Mouse (Mus musculus): Measurements from ENCODE around the gene Gdpd3. TPM values are rescaled to one million over a fixed set of nuclear protein-coding genes. Genes with fewer than 3 reads are reported as not detected.

Gene Gdpd3
- total and polyA plus RNA-seq, 2 experiments from 2014 or later: 0.97 to 2.5 TPM

GRCm38 (mm10) chr7:126803181-126803580, 37.0 kb downstream of the Gdpd3 start:
- H3K4me1 ChIP-seq (ENCODE audit: insufficient read depth): peaks cover 3% of the 10 kb centered on the region
- H3K36me3 ChIP-seq (ENCODE audit: insufficient read depth): peaks cover 8% of the 10 kb centered on the region; the same call in 1 of the 2 replicates
- no peak overlapping the region for H3K4me2 ChIP-seq (ENCODE audit: low read depth)
- 94% methylated on average over 6 of the region's 6 CpGs for WGBS
- no peaks in the 10 kb centered on the region for H3K27me3 ChIP-seq (ENCODE audit: insufficient read depth, low read length)
- H3K9ac ChIP-seq: no peak overlapping the region
- no peak for ATAC-seq
- H3K4me3 ChIP-seq (ENCODE audit: low read depth, low read length): no peak overlapping the region
- H3K9me3 ChIP-seq (ENCODE audit: low read length): no peaks in the 10 kb centered on the region
- no peak overlapping the region for H3K27ac ChIP-seq (ENCODE audit: low read depth, low read length)
- DNase-seq: no peak
- TF ChIP-seq CTCF (IDR thresholded peaks at IDR 0.05; ENCODE audit: low read depth): no peak

GRCm38 (mm10) chr7:126803751-126804150, 37.6 kb downstream of the Gdpd3 start:
- DNase-seq: no peak
- no peaks in the 10 kb centered on the region for H3K27me3 ChIP-seq (ENCODE audit: insufficient read depth, low read length)
- no peaks in the 10 kb centered on the region for H3K9me3 ChIP-seq (ENCODE audit: low read length)
- H3K9ac ChIP-seq: no peak overlapping the region
- no peak for TF ChIP-seq CTCF (IDR thresholded peaks at IDR 0.05; ENCODE audit: low read depth)
- H3K4me1 ChIP-seq (ENCODE audit: insufficient read depth): peaks cover 3% of the 10 kb centered on the region
- H3K27ac ChIP-seq (ENCODE audit: low read depth, low read length): no peak overlapping the region
- H3K36me3 ChIP-seq (ENCODE audit: insufficient read depth): peaks cover 8% of the 10 kb centered on the region; the same call in 1 of the 2 replicates
- no peak overlapping the region for H3K4me3 ChIP-seq (ENCODE audit: low read depth, low read length)
- no peak for ATAC-seq
- H3K4me2 ChIP-seq (ENCODE audit: low read depth): no peak overlapping the region

GRCm38 (mm10) chr7:126806956-126807355, 40.8 kb downstream of the Gdpd3 start:
- DNase-seq: no peak
- WGBS: 70% methylated on average over 6 of the region's 6 CpGs
- TF ChIP-seq CTCF (IDR thresholded peaks at IDR 0.05; ENCODE audit: low read depth): no peak
- Histone ChIP-seq H3K27ac (ENCODE audit: low read depth, low read length) (no peak overlapping the region), H3K4me1 (ENCODE audit: insufficient read depth) (no peaks in the 10 kb centered on the region), H3K36me3 (ENCODE audit: insufficient read depth) (peaks cover 8% of the 10 kb centered on the region; the same call in 1 of the 2 replicates), H3K4me3 (ENCODE audit: low read depth, low read length) (no peak overlapping the region), H3K27me3 (ENCODE audit: insufficient read depth, low read length) (no peaks in the 10 kb centered on the region), H3K4me2 (ENCODE audit: low read depth) (no peak overlapping the region), H3K9me3 (ENCODE audit: low read length) (no peaks in the 10 kb centered on the region), H3K9ac (no peak overlapping the region)
- ATAC-seq: no peak

GRCm38 (mm10) chr7:126807405-126807804, 41.3 kb downstream of the Gdpd3 start:
- Histone ChIP-seq H3K4me1 (ENCODE audit: insufficient read depth) (no peaks in the 10 kb centered on the region), H3K4me3 (ENCODE audit: low read depth, low read length) (no peak overlapping the region), H3K27me3 (ENCODE audit: insufficient read depth, low read length) (no peaks in the 10 kb centered on the region), H3K9ac (no peak overlapping the region), H3K4me2 (ENCODE audit: low read depth) (peak overlapping the region; percentile 59), H3K9me3 (ENCODE audit: low read length) (no peaks in the 10 kb centered on the region), H3K27ac (ENCODE audit: low read depth, low read length) (no peak overlapping the region), H3K36me3 (ENCODE audit: insufficient read depth) (peaks cover 8% of the 10 kb centered on the region; the same call in 1 of the 2 replicates)
- 69% methylated on average over 4 of the region's 4 CpGs for WGBS
- DNase-seq (no peak), ATAC-seq (no peak)
- no peak for TF ChIP-seq CTCF (IDR thresholded peaks at IDR 0.05; ENCODE audit: low read depth)

GRCm38 (mm10) chr7:126808703-126809455, 42.7 kb downstream of the Gdpd3 start:
- DNase-seq: peak; percentile 91
- H3K4me3 ChIP-seq (ENCODE audit: low read depth, low read length): peak overlapping the region; percentile 59
- peak overlapping the region; percentile 59 for H3K4me2 ChIP-seq (ENCODE audit: low read depth)
- TF ChIP-seq CTCF (IDR thresholded peaks at IDR 0.05; ENCODE audit: low read depth): peak; percentile 14; the same call in 1 of the 2 replicates
- H3K9me3 ChIP-seq (ENCODE audit: low read length): no peaks in the 10 kb centered on the region
- peak; percentile 98 for ATAC-seq
- H3K4me1 ChIP-seq (ENCODE audit: insufficient read depth): no peaks in the 10 kb centered on the region
- H3K27me3 ChIP-seq (ENCODE audit: insufficient read depth, low read length): no peaks in the 10 kb centered on the region
- peak overlapping the region; percentile 70 for H3K9ac ChIP-seq
- H3K36me3 ChIP-seq (ENCODE audit: insufficient read depth): peaks cover 8% of the 10 kb centered on the region; the same call in 1 of the 2 replicates
- peak overlapping the region; percentile 64 for H3K27ac ChIP-seq (ENCODE audit: low read depth, low read length)
- under 1% methylated on average over 43 of the region's 43 CpGs for WGBS

- H3K4me2 ChIP-seq (ENCODE audit: low read depth): peak overlapping the region; percentile 59
- ATAC-seq: no peak
- H3K27ac ChIP-seq (ENCODE audit: low read depth, low read length): no peak overlapping the region
- no peak overlapping the region for H3K4me3 ChIP-seq (ENCODE audit: low read depth, low read length)
- H3K27me3 ChIP-seq (ENCODE audit: insufficient read depth, low read length): no peaks in the 10 kb centered on the region
- no peaks in the 10 kb centered on the region; the same call in 1 of the 2 replicates for H3K36me3 ChIP-seq (ENCODE audit: insufficient read depth)
- TF ChIP-seq CTCF (IDR thresholded peaks at IDR 0.05; ENCODE audit: low read depth): no peak
- no peak overlapping the region for H3K9ac ChIP-seq
- no peaks in the 10 kb centered on the region for H3K4me1 ChIP-seq (ENCODE audit: insufficient read depth)
- WGBS: 68% methylated on average over 5 of the region's 5 CpGs
- no peaks in the 10 kb centered on the region for H3K9me3 ChIP-seq (ENCODE audit: low read length)
- DNase-seq: no peak
Measured at GRCm38 (mm10) chr7:126809723-126810369, 43.7 kb downstream of the Gdpd3 start.

GRCm38 (mm10) chr7:126815726-126816222, 49.6 kb downstream of the Gdpd3 start:
- Histone ChIP-seq H3K27me3 (ENCODE audit: insufficient read depth, low read length) (no peaks in the 10 kb centered on the region), H3K4me3 (ENCODE audit: low read depth, low read length) (no peak overlapping the region)

More at GRCm38 (mm10) chr7:126815726-126816222, 49.6 kb downstream of the Gdpd3 start:
- Histone ChIP-seq H3K9me3 (ENCODE audit: low read length) (no peaks in the 10 kb centered on the region), H3K36me3 (ENCODE audit: insufficient read depth) (no peaks in the 10 kb centered on the region), H3K4me1 (ENCODE audit: insufficient read depth) (no peaks in the 10 kb centered on the region), H3K4me2 (ENCODE audit: low read depth) (no peak overlapping the region), H3K27ac (ENCODE audit: low read depth, low read length) (no peak overlapping the region), H3K9ac (no peak overlapping the region)
- DNase-seq (no peak), ATAC-seq (no peak)
- WGBS: 61% methylated on average over 8 of the region's 8 CpGs
- TF ChIP-seq CTCF (IDR thresholded peaks at IDR 0.05; ENCODE audit: low read depth): no peak

All from forebrain, postnatal 0 days (tissue).